Mouse (Mus musculus): ENCODE measurements at regions not wholly inside any gene's neighbourhood (a gene's known extent, or its start where the extent isn't known, plus 50 kb on each side); places are given as distances from the start of the nearest gene placed in this dataset.
"Not testable (repeated sequence)": the region's sequence is repeated elsewhere in the genome, so short reads cannot be mapped to it uniquely, and the experiment has no call there.

GRCm38 (mm10) chr14:17061358-17061757 lies 242.4 kb upstream of the Rarb start:
- no peak for ATAC-seq (replicated peaks; ENCODE audit: low FRiP score, low TSS enrichment, poor library complexity, severe bottlenecking)

- no peak for ATAC-seq (replicated peaks; ENCODE audit: low FRiP score, low TSS enrichment, poor library complexity, severe bottlenecking)
These were observed 239.5 kb upstream of the Rarb start for GRCm38 (mm10) chr14:17058438-17058837.

GRCm38 (mm10) chr14:17057355-17057754 lies 238.4 kb upstream of the Rarb start:
- ATAC-seq (replicated peaks; ENCODE audit: low FRiP score, low TSS enrichment, poor library complexity, severe bottlenecking): no peak

GRCm38 (mm10) chr14:17055741-17056140 lies 236.8 kb upstream of the Rarb start:
- no peak for ATAC-seq (replicated peaks; ENCODE audit: low FRiP score, low TSS enrichment, poor library complexity, severe bottlenecking)

GRCm38 (mm10) chr14:17054381-17054780 lies 235.4 kb upstream of the Rarb start:
- ATAC-seq (replicated peaks; ENCODE audit: low FRiP score, low TSS enrichment, poor library complexity, severe bottlenecking): no peak

GRCm38 (mm10) chr14:17046808-17047207 lies 227.9 kb upstream of the Rarb start:
- ATAC-seq (replicated peaks; ENCODE audit: low FRiP score, low TSS enrichment, poor library complexity, severe bottlenecking): no peak

- ATAC-seq (replicated peaks; ENCODE audit: low FRiP score, low TSS enrichment, poor library complexity, severe bottlenecking): no peak
These were observed 226.6 kb upstream of the Rarb start for GRCm38 (mm10) chr14:17045426-17046132.

- ATAC-seq (replicated peaks; ENCODE audit: low FRiP score, low TSS enrichment, poor library complexity, severe bottlenecking): no peak
These were observed 201.8 kb upstream of the Rarb start for GRCm38 (mm10) chr14:17020603-17021356.

GRCm38 (mm10) chr14:17012931-17013330 lies 194.0 kb upstream of the Rarb start:
- ATAC-seq (replicated peaks; ENCODE audit: low FRiP score, low TSS enrichment, poor library complexity, severe bottlenecking): no peak

GRCm38 (mm10) chr14:17012200-17012599 lies 193.2 kb upstream of the Rarb start:
- ATAC-seq (replicated peaks; ENCODE audit: low FRiP score, low TSS enrichment, poor library complexity, severe bottlenecking): no peak

GRCm38 (mm10) chr14:17005194-17006018 lies 186.4 kb upstream of the Rarb start:
- ATAC-seq (replicated peaks; ENCODE audit: low FRiP score, low TSS enrichment, poor library complexity, severe bottlenecking): no peak

GRCm38 (mm10) chr14:17004714-17005113 lies 185.8 kb upstream of the Rarb start:
- no peak for ATAC-seq (replicated peaks; ENCODE audit: low FRiP score, low TSS enrichment, poor library complexity, severe bottlenecking)

- ATAC-seq (replicated peaks; ENCODE audit: low FRiP score, low TSS enrichment, poor library complexity, severe bottlenecking): no peak
These were observed 177.8 kb upstream of the Rarb start for GRCm38 (mm10) chr14:16996716-16997115.

- not testable (repeated sequence) for ATAC-seq (replicated peaks; ENCODE audit: low FRiP score, low TSS enrichment, poor library complexity, severe bottlenecking)
These were observed 152.0 kb upstream of the Rarb start for GRCm38 (mm10) chr14:16970911-16971310.

GRCm38 (mm10) chr14:16964717-16965391 lies 145.9 kb upstream of the Rarb start:
- ATAC-seq (replicated peaks; ENCODE audit: low FRiP score, low TSS enrichment, poor library complexity, severe bottlenecking): no peak

GRCm38 (mm10) chr14:16962216-16962826 lies 143.4 kb upstream of the Rarb start:
- no peak for ATAC-seq (replicated peaks; ENCODE audit: low FRiP score, low TSS enrichment, poor library complexity, severe bottlenecking)

GRCm38 (mm10) chr14:16957802-16958201 lies 138.8 kb upstream of the Rarb start:
- no peak for ATAC-seq (replicated peaks; ENCODE audit: low FRiP score, low TSS enrichment, poor library complexity, severe bottlenecking)

- no peak for ATAC-seq (replicated peaks; ENCODE audit: low FRiP score, low TSS enrichment, poor library complexity, severe bottlenecking)
These were observed 135.8 kb upstream of the Rarb start for GRCm38 (mm10) chr14:16954511-16955443.

Measured in megakaryocyte-erythroid progenitor cell, adult 5-6 weeks (primary cell).